Mouse (Mus musculus) midbrain, embryonic 12.5 days (tissue): ENCODE measurements around the gene Scarb1. TPM values are rescaled to one million over a fixed set of nuclear protein-coding genes. Genes with fewer than 3 reads are reported as not detected.

Experiments
- ATAC-seq: fragments of 200-750 bp; cut with Nextera tagmentation; 2 replicates; pipeline ENCODE4 v1.8.0; 2017; ENCODE audit warnings: low read depth, moderate TSS enrichment, moderate library complexity; ENCODE audit not compliant: low FRiP score
- H3K27ac ChIP-seq: fragments of 300-500 bp; sonication (generic); replicated peaks from 2 replicates; pipeline ENCODE4 v1.5.1; 2016; ENCODE audit warnings: mild to moderate bottlenecking
- H3K27me3 ChIP-seq: fragments of 300-500 bp; sonication (generic); 2 replicates; pipeline ENCODE4 v1.6.1; 2016; ENCODE audit warnings: mild to moderate bottlenecking
- H3K36me3 ChIP-seq: fragments of 300-500 bp; sonication (generic); 2 replicates; pipeline ENCODE4 v1.6.1; 2016
- H3K4me1 ChIP-seq: fragments of 300-500 bp; sonication (generic); 2 replicates; pipeline ENCODE4 v1.6.1; 2016
- H3K4me2 ChIP-seq: fragments of 300-500 bp; sonication (generic); replicated peaks from 2 replicates; pipeline ENCODE4 v1.6.1; 2016; ENCODE audit warnings: mild to moderate bottlenecking, moderate library complexity
- H3K4me3 ChIP-seq: fragments of 300-500 bp; sonication (generic); 2 replicates; pipeline ENCODE4 v1.5.1; 2016; ENCODE audit warnings: mild to moderate bottlenecking
- H3K9ac ChIP-seq: fragments of 300-500 bp; sonication (generic); replicated peaks from 2 replicates; pipeline ENCODE4 v1.6.1; 2016; ENCODE audit warnings: mild to moderate bottlenecking, moderate library complexity
- H3K9me3 ChIP-seq: fragments of 300-500 bp; sonication (generic); 2 replicates; pipeline ENCODE4 v1.6.1; 2016; ENCODE audit warnings: mild to moderate bottlenecking
- WGBS: fragments of 180-500 bp; shearing (Covaris S2); methylation state at CpG from one replicate; pipeline ENCODE4 v1.1.7; 2016; 5-methylcytosine and 5-hydroxymethylcytosine counted together
- polyA plus RNA-seq: library from polyadenylated mRNA; unstranded; fragments of >200 nt; fragmentation: Nextera tagmentation; extraction: Ambion mirVana; gene quantifications from 2 replicates; pipeline ENCODE4 v1.2.1, GENCODE M21; 2016

Scarb1 gene
- polyA plus RNA-seq, 1 experiment from 2014 or later, result 27.8 TPM

DNA sequence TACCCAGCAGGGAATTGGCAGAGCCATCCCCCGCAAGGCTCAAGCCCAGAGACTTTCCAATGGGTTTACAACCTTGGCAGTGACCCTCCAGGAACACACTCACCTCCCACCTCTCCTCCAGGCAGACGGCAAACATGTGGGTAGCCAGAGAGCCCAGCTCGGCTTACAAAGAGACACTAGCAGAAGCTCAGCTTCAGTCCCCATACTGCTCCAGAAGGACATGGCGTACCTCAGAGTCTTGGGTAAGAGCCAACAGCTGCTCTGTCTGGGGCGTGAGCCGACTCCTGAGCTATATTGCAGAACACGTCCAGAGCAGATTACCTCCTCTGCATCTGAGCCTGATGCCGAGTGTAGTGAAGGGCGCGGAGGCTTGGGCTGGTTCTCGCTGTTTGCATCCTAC is 15.0 kb downstream of the Scarb1 start:
- Histone ChIP-seq H3K9me3 (no peaks in the 10 kb centered on the region), H3K27ac (no peak overlapping the region), H3K36me3 (no peaks in the 10 kb centered on the region), H3K27me3 (no peaks in the 10 kb centered on the region), H3K9ac (no peak overlapping the region), H3K4me2 (no peak overlapping the region), H3K4me3 (no peak overlapping the region), H3K4me1 (no peaks in the 10 kb centered on the region)
- WGBS, result 86% methylated on average over 11 of the region's 11 CpGs
- ATAC-seq, result no peak

DNA sequence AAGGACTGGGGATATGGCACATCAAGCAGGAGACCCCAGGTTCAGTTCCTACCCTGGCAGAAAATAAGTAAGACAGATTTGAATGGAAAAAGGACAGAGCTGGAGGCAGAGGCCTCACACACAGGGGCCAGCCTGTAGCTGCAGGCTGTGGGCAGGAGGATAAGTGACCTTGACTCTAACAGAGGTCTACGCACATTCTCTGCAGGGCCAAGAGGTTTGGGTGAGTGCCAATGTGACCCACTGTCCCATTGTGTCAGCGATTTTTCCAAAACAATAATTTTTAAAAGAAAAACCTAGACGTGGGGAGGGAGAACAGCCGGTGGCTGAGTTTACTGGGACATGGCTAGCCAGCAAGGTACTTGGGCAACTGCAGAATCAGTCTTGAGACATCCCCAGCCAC is 15.6 kb downstream of the Scarb1 start:
- Histone ChIP-seq H3K27me3 (no peaks in the 10 kb centered on the region), H3K4me1 (no peaks in the 10 kb centered on the region), H3K9me3 (no peaks in the 10 kb centered on the region), H3K4me2 (no peak overlapping the region), H3K27ac (no peak overlapping the region), H3K4me3 (no peak overlapping the region), H3K36me3 (no peaks in the 10 kb centered on the region), H3K9ac (no peak overlapping the region)
- WGBS, result 92% methylated on average over 4 of the region's 4 CpGs
- ATAC-seq, result no peak

DNA sequence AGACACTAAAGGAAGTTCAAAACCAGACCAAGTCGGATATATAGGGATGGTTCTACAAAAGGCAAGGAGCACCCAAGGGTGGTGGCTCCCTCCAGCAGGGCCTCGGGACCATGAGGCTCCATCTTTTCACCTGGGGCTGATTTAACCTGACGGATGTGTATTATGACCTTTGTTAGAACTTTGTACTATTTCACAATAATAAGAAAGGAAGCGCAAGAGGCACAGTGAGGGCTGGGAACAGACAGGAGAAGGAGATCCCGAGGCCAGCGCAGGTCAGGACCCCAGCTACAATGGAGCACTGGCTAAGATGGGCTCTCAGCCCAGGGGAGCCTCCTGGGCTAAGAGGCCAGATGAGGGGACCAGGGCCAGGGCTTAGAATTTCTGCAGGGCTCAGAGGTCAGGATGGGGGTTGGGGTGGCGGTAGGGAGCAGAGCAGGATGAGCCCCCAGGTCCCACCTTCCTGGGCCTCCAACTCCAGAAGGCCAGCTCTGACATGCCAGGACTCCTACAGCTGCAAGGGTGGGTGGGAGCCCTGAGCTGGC is 16.9 kb downstream of the Scarb1 start:
- H3K36me3 ChIP-seq, result no peaks in the 10 kb centered on the region
- no peak overlapping the region for H3K4me3 ChIP-seq
- no peaks in the 10 kb centered on the region for H3K9me3 ChIP-seq
- H3K4me1 ChIP-seq, result no peaks in the 10 kb centered on the region
- H3K27ac ChIP-seq, result no peak overlapping the region
- no peak for ATAC-seq
- no peak overlapping the region for H3K9ac ChIP-seq
- 85% methylated on average over 7 of the region's 7 CpGs for WGBS
- no peak overlapping the region for H3K4me2 ChIP-seq
- H3K27me3 ChIP-seq, result no peaks in the 10 kb centered on the region

DNA sequence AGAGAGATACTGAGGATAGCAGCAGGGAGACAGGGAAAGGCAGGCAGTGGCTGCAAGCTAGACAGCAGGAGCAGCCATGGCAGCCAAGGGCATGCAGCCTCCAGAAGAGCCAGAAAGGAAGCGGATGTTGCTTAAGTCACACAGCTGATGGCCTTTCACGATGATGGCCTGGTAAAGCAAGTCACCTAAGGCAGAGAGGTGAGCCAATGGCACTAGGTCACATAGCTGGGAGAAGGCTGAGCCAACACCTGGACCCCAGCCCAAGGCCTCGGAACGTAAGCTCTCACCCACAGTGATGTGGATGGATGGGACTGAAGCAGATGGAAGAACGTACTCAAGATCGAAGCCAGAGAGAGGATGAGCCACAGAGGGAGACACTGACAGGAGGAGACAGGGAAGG is 17.8 kb downstream of the Scarb1 start:
- no peaks in the 10 kb centered on the region for H3K36me3 ChIP-seq
- H3K27ac ChIP-seq, result no peak overlapping the region
- no peak overlapping the region for H3K9ac ChIP-seq
- H3K4me1 ChIP-seq, result no peaks in the 10 kb centered on the region
- no peak overlapping the region for H3K4me3 ChIP-seq
- H3K27me3 ChIP-seq, result no peaks in the 10 kb centered on the region
- H3K4me2 ChIP-seq, result no peak overlapping the region
- 97% methylated on average over 6 of the region's 6 CpGs for WGBS
- H3K9me3 ChIP-seq, result no peaks in the 10 kb centered on the region
- ATAC-seq, result no peak

DNA sequence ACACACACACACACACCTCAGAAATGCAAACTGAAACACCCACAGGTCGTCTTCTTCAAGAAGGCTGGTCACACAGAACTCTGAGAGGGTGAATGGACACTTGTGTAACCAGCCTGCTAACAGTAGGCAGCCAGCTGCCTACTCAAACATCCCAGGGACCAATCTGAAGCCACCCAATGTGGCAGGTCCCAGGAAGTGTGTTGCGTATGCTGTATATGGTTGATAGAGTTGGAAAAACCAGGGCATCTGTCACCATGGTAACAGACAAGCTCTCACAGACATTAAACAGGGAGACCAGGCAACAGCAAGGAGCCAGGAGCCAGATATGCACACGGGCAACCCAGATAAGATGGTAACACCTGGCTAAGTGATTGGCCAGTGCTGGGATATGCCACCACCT is 19.1 kb downstream of the Scarb1 start:
- Histone ChIP-seq H3K27me3 (no peaks in the 10 kb centered on the region), H3K9me3 (no peaks in the 10 kb centered on the region), H3K9ac (no peak overlapping the region), H3K36me3 (no peaks in the 10 kb centered on the region), H3K4me3 (no peak overlapping the region), H3K27ac (no peak overlapping the region), H3K4me1 (no peaks in the 10 kb centered on the region), H3K4me2 (no peak overlapping the region)
- 86% methylated on average over 3 of the region's 3 CpGs for WGBS
- no peak for ATAC-seq

DNA sequence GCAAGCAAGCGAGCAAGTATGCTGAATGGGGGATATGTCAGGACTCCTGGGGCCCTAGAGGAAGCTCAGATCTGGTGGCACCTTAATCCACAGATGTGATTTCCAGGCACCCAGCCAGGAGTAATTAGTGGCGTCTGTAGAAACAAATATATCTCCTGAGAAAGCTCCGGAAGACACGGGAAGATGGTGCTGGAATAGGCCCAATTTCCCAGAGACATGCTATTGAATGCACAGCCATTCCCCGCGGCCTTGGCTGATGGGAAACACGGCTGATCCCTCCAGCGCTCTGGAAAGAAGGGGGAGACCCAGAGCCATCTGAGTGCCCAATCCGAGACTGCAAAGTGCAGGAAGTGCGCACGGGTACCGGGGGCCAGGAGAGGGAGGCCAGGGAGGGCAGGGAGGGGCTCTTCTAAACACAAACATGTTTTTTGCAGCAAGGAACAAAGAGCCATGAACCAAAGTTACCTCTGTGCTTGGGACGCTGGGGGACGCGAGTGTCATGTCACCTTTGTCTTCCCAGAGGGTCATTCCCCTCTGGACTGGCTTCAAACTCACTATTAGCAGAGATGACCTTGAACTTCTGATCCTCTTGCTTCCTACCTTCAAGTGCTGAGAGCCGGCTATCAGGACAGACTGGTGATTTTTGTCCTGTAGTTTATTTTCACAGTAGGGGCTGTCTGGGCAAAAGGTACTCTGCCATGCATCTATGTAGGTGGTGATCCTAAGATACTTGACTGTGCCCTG is 21.7 kb downstream of the Scarb1 start:
- Histone ChIP-seq H3K27me3 (no peaks in the 10 kb centered on the region), H3K9me3 (no peaks in the 10 kb centered on the region), H3K36me3 (no peaks in the 10 kb centered on the region), H3K27ac (no peak overlapping the region), H3K4me1 (no peaks in the 10 kb centered on the region), H3K9ac (no peak overlapping the region), H3K4me3 (no peak overlapping the region), H3K4me2 (no peak overlapping the region)
- no peak for ATAC-seq
- 94% methylated on average over 16 of the region's 16 CpGs for WGBS

DNA sequence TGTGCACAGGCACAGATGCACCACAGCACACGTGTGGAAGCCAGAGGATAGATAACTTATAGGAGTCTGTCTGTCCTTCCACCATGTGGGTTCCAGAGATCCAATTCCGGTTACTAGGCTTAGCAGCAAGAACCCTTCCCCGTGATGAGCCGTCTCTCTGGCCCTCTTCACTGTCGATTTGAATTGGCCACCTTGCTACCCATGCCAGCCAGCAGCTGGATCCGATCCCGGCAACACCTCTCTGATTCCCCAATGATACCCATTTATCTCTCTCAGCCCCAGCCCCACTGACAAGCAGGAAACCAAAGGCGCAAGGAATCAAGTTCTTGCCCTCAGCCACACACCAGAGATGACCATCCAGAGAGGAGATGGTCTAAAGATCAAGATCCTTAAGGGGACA is 22.9 kb downstream of the Scarb1 start:
- Histone ChIP-seq H3K27me3 (no peaks in the 10 kb centered on the region), H3K36me3 (no peaks in the 10 kb centered on the region), H3K27ac (no peak overlapping the region), H3K4me1 (no peaks in the 10 kb centered on the region), H3K9ac (no peak overlapping the region), H3K9me3 (no peaks in the 10 kb centered on the region), H3K4me2 (no peak overlapping the region), H3K4me3 (no peak overlapping the region)
- 94% methylated on average over 8 of the region's 8 CpGs for WGBS
- no peak for ATAC-seq

DNA sequence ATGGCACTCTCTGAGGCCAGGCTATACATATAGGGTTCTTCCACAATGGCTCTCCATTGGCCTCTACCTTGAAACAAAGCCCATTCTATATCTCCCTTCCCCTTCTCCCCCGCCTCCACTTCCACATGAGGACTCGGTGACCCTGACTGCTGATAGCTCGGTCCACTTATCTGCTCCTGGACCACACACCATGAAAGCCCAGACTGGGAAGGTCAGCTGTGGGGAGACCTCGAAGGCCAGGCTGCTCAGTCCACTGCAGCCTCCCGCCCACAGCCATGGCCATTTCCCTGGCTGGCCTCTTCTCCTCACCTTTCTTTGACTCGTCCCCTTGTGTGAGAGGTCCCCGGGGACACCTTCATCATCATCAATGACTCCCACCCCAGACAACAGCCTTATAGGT is 23.6 kb downstream of the Scarb1 start:
- no peaks in the 10 kb centered on the region for H3K27me3 ChIP-seq
- 89% methylated on average over 7 of the region's 7 CpGs for WGBS
- H3K4me1 ChIP-seq, result no peaks in the 10 kb centered on the region
- ATAC-seq, result no peak
- no peak overlapping the region for H3K27ac ChIP-seq
- H3K9me3 ChIP-seq, result no peaks in the 10 kb centered on the region
- no peak overlapping the region for H3K4me3 ChIP-seq
- H3K36me3 ChIP-seq, result no peaks in the 10 kb centered on the region
- H3K4me2 ChIP-seq, result no peak overlapping the region
- H3K9ac ChIP-seq, result no peak overlapping the region

DNA sequence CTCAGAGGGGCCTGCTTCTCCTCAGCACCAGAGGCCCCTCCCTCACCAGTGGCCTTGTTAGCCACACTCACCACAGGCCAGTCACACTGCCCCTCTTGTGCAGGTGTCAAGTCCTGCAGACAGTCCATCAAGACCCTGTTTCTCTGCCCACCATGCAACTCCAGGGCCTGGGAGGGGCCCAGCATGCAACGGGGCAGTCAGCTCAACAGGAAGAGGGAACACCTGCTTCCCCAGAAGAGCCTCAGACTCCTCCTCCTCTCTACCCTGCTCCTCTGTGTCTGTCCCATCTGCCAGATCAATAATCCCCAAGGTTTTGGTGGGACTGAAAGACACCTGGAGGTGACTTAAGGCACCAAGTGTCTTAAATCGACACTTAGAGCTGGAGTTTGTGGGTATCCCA is 24.1 kb downstream of the Scarb1 start:
- no peak for ATAC-seq
- Histone ChIP-seq H3K36me3 (no peaks in the 10 kb centered on the region), H3K4me3 (no peak overlapping the region), H3K9me3 (no peaks in the 10 kb centered on the region), H3K27ac (no peak overlapping the region), H3K4me2 (no peak overlapping the region), H3K9ac (no peak overlapping the region), H3K4me1 (no peaks in the 10 kb centered on the region), H3K27me3 (no peaks in the 10 kb centered on the region)
- WGBS, result 88% methylated on average over 2 of the region's 2 CpGs

DNA sequence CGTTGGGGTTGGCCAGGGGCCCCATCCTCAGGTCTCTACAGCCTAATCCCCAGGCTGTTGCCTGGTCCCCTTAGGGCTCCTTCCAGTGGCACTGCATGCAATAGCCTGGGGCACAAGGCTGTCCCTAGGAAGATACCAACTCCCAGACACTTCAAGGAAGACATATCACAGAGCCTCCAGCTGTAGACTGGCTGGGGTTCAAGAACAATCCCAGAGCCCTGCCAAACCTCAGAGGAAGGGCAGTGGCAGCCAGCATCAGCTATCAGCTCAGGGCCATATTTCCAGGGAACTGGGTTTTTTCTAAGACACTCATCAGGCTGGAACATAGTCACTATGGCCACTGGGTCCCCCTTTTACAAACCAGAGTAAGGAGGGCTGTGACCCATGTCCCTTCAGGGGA is 25.8 kb downstream of the Scarb1 start:
- 65% methylated on average over 1 of the region's 1 CpGs for WGBS
- H3K4me3 ChIP-seq, result no peak overlapping the region

DNA sequence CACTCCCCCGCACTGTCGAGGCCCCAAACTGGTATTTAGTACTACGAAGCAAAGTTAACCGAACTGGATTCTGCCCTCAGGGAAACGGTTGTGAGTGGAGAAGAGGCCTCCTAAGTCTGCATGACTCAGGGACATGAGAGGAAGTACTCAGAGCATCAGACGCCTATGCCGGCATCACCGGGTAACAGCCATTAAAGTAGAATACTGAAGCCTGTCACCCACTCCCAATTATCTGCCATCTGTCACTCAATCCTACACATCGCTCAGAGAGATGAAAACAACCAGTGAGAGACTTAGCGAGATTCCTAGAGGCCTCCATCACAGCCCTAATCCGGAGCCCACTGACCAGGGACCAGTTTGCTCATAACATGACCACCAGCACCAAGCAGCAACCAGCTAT is 26.9 kb downstream of the Scarb1 start:
- no peaks in the 10 kb centered on the region for H3K9me3 ChIP-seq
- no peak overlapping the region for H3K4me2 ChIP-seq
- no peaks in the 10 kb centered on the region for H3K4me1 ChIP-seq
- 89% methylated on average over 11 of the region's 11 CpGs for WGBS
- H3K27me3 ChIP-seq, result no peaks in the 10 kb centered on the region
- ATAC-seq, result no peak
- no peak overlapping the region for H3K4me3 ChIP-seq
- no peak overlapping the region for H3K27ac ChIP-seq
- no peaks in the 10 kb centered on the region for H3K36me3 ChIP-seq
- H3K9ac ChIP-seq, result no peak overlapping the region

More for the DNA sequence above, 25.8 kb downstream of the Scarb1 start:
- Histone ChIP-seq H3K27ac (no peak overlapping the region), H3K9me3 (no peaks in the 10 kb centered on the region), H3K36me3 (no peaks in the 10 kb centered on the region), H3K27me3 (no peaks in the 10 kb centered on the region), H3K4me2 (no peak overlapping the region), H3K9ac (no peak overlapping the region), H3K4me1 (no peaks in the 10 kb centered on the region)
- no peak for ATAC-seq

DNA sequence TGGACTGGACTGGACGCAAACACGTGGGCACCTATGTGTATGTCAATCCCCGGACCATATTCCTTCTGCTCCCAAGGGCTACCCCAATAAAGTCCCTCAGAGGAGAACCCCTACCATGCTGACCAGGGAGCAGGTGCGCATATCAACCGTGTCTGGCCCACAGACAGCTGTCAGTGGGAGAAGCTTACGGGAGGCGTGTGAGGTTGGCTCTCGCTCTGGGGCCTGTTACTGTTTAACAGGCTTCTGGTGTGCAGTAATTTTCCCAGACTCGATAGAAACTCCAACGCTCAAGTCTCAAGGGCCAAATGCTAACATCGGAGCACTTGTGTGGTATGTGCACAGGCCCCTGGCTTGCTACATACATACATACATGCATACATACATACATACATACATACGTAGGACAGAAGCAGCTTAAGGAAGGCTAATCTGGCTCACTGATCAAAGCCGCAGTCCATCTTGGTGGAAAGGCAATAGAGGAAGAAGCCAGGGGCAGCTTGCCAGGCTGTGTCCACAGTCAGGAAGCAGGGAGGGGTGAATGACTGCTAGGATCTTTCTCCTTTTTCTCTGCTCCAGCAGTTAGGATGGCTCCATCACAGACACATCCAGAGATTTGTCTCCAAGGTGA is 27.8 kb downstream of the Scarb1 start:
- 86% methylated on average over 13 of the region's 13 CpGs for WGBS
- Histone ChIP-seq H3K4me3 (no peak overlapping the region), H3K4me2 (no peak overlapping the region), H3K9me3 (no peaks in the 10 kb centered on the region), H3K4me1 (no peaks in the 10 kb centered on the region), H3K9ac (no peak overlapping the region), H3K27me3 (no peaks in the 10 kb centered on the region), H3K27ac (no peak overlapping the region), H3K36me3 (no peaks in the 10 kb centered on the region)
- no peak for ATAC-seq
